Mouse (Mus musculus): ENCODE results near the gene Arid1b.

Gene Arid1b

DNA sequence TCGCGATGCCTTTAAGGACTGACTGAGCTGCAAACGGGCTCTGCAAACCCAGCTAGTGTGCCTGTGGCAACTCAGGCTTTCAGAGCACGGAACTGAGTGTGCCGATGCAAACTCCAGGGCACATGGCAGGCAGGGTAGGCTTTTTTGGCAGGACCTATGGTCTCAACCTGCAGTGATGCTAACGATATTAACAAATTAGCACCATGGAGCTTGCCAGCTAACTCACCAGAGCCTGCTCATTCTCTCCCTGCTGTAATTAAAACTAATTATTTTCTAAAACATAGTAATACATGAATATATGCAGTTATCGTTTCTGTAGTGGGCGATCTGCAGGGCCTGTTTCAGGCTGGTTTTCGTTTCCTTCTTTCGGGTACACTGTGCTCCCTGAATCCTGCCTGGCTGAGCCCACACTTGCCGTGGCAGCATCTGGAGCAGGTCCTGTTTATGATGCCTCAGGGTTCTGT is 316.3 kb downstream of the Arid1b start:
- DNase-seq (ENCODE audit: low read depth, low spot score) = no peak

DNA sequence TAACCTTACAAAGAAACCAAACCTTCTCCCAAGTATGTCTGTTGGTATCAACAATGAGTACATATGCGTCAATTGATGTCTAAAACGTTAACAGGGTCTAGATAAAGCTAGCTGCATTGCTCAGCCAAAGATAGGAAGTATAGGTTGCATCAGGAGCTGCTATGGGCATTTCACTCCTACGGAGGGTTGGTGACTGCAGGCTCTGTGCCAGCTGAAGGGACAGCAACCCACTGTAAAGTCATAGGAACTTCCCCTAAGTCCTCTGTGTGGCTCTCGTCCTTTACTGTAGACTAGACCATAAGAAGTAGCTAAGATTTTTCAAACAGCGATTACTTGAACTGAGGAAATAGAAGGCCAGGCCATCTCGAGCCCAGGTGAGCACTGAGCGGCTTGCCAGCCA is 316.9 kb downstream of the Arid1b start:
- DNase-seq (ENCODE audit: low read depth, low spot score) = no peak

DNA sequence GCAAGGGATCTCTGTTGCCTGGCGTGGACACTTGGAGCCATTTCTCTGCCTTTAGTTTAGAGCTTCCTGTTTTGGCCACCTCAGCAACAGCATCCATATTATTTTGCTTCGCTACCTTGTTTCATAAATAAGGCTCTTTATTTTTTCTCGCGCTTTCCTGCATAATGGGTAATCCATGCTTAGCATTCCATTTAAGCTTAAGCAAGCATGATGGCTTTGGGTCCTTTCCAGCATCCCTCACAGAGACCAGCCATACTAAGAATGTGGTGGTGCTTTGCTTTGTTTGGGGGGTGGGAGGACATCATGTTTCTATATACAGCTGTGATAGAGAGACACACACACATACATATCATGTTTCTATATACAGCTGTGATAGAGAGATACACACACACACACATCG is 318.2 kb downstream of the Arid1b start:
- no peak for DNase-seq (ENCODE audit: low read depth, low spot score)

DNA sequence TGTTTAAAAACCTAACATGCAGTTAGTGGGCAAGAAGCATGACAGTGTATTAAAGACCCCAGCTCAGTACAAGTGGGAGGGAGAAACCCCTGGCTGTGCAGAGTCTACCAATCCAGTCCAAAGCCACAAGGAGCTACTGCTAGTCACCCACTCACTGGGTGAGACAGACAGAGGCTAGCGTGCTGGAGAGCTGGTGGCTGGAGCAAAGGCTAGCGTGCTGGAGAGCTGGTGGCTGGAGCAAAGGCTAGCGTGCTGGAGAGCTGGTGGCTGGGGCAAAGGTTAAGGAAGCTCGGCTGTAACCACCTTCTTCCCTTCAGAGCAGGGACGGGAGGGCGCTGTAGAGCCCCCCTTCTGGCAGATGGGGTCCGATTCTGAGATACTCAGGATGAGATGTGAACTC is 320.6 kb downstream of the Arid1b start:
- no peak for DNase-seq (ENCODE audit: low read depth, low spot score)

DNA sequence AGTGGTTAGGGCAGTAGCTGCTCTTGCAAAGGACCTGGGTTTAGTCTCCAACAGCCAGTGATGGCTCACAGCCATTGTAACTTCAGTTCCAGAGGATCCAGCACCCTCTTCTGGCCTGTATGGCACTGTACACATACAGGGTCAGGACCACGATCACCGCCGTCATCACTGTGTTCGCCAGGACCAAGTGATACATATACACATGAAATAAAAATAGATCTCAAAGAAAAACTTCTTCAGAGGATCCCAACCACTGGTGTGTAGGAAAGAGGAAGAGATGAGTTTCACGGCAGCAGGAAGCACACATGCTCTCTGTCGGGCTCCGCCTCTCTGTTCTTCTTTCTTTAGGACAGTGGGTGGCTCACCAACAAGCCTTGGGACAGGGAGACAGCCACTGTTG is 322.4 kb downstream of the Arid1b start:
- no peak for DNase-seq (ENCODE audit: low read depth, low spot score)

DNA sequence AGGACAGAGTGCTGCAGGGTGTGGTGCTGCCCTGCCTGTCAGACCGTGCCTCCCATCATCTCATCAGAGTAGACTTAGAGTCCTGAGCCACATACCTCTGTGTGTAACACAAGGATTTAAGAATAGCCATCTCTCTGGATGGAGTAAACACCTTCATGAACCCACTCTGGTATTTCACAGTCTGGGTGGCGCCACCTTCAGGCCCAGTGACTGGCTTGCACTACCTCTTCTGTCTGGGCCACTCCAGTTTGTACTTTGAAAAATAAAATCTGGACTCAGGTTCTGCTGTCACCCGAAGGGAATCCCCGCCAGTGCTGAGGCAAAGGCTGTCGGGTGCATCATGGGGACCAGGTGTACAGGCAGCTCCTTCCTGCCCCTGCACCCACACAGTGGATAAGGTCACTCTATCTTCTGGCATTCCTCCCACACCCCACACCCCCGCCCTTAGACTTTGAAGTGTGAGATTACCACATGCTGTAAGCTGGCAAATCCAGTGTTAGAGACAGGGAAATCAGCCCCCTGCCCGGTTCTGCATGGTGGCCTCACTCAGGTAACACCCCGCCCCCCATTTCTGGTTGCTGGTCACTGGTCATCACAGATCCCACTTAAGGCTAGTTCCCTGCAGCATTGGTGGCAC is 327.6 kb downstream of the Arid1b start:
- DNase-seq (ENCODE audit: low read depth, low spot score) = no peak

DNA sequence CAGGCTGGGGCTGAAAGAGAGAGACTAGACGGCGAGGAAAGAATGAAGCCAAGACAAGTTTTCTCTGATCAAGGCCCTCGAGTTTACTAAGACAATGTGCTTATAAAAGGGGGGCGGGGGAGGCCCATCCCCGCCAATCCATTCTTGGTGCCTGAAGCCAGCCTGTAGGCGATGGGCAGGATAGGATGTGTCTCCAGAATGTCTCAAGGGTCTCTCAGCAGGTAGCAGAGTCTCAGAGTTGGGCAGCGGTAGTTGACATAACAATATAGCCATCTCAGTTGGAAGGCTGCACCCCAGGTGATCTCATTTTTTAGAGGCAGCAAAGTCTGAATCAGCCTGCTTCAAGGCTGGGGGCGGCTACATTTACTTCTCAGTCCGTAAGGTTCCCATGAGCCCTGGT is 328.5 kb downstream of the Arid1b start:
- DNase-seq (ENCODE audit: low read depth, low spot score) = no peak

DNA sequence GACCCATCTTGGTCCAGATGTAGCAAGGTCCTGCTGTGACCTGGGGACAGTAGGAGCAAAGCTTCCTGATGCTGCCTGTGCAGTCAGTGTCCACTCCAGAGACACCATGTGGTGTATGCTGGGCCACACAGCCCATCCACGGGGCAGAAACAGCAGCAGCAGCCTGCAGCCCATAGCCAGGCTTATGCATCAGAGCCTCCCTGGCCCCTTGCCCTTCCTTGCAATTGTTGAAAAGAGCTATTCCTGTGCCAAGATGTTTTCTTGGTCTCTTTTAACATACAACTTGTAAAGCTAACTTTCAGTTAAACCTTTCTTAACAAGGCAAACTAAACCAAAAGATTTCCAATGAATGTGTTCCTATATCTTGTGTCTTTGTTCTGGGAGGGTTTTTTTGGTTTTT is 329.6 kb downstream of the Arid1b start:
- no peak for DNase-seq (ENCODE audit: low read depth, low spot score)

DNA sequence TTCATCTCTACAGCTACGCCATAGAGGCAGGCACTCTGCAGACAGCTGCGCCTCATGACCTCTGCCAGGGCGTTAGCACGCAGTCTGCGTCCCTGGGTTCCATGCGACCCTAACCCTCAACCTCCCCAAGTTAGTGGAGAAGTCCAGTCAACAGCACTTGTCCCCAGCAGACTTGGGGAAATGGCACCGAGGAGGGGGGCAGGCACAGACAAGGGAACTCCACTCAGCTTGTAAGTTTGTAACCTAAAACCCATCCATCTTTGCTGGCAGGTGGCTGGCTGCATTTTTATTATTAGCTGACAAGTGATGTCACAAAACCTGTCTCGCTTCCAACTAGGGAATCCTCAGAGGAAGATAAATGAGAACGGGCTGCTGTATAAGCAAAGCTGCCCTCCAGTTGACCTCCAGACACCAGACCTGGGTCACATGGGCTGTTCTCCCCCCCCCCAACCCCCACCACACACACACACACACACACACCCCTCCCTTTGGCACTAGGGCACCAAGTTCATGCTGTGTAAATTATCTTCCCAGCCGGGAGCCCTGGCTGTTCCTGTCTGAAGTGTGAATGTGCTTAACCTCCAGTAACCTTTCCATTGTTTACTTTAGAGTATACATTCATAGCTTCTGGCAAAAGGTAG is 330.2 kb downstream of the Arid1b start:
- DNase-seq (ENCODE audit: low read depth, low spot score) = peak; percentile 67

DNA sequence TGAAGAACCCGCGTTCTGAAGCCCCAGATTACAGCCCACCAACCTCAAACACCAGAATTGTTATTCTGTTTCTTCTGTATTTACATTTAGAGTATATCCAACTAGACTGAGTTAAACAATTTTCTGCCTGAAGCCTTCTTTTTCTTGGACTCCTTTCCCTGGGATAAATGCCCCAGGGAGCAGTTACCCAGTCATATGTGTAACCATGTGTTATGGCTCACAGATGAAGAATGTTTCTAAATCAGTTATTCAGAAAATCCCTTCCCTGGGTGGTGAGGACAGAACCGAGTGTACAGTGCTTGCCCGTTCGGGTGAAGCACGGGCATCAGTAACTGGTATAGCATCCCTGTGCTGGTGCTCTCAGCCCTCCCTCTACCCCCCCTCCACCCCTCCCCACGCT is 332.6 kb downstream of the Arid1b start:
- no peak for DNase-seq (ENCODE audit: low read depth, low spot score)

DNA sequence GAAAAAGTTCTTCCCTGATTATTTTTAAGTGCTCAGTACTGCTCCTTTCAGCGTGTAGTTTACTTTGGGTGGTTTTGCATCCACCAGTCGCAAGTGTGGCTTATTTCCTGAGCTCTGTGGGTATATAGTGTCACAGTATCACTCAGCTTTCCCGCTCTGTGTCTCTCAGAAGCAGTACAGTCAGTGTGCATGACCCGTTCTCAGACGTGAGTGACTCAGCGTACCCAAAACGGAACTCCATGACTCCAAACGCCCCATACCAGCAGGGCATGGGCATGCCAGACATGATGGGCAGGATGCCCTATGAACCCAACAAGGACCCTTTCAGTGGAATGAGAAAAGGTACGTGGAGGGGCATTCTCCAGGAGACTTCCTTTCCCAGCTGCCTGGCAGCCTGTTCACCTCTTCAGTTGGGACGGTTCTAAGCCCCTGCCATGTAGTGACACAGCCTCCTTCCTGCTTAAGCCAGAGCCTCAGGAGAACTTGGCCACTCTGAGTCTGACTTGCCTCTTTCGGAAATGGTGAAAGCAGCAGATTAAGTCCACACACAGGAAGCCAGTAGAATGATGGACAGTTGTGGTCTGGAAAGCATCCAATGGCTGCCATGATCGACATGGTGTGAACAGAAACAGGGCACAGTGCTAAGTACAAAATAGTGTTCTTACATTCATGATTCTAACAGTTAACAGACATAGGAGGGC is 333.5 kb downstream of the Arid1b start:
- DNase-seq (ENCODE audit: low read depth, low spot score) = no peak

DNA sequence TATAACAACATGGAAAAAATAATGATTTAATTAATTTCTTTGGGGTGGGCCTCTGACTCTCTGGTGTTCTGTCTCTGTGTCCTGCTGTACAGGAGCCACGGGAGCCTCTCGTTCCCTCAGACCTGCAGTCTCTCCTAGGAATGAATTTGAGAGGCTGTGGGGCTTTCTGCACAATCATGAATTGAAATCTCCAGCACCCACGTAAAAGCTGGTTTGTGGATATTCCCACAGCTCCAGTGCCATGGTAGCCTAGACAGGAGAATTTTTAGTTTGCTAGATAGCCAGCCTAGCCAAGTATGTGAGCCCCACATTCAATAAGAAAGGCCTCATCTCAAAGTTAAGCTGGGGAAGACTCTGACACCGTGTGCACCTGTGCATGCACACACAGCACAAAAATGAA is 335.3 kb downstream of the Arid1b start:
- no peak for DNase-seq (ENCODE audit: low read depth, low spot score)

DNA sequence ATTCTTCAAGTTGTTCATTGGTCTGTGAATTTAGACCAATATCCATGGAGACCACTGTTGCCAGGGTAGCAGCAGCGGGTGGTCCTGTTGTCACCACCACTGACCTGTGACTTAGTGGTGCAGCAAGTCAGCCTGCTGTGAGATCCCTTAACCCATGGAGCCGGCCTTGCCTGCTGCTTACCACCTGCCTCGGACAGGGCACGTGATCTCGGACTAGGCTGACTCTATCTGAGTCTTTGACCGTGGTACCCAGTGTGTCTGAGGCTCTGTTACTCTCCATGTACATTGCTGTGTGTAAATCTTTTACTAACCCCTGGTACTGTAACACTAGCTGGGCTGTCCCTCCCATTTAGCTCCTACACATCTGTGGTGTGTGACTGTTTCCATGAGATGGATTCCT is 335.9 kb downstream of the Arid1b start:
- DNase-seq (ENCODE audit: low read depth, low spot score) = no peak

DNA sequence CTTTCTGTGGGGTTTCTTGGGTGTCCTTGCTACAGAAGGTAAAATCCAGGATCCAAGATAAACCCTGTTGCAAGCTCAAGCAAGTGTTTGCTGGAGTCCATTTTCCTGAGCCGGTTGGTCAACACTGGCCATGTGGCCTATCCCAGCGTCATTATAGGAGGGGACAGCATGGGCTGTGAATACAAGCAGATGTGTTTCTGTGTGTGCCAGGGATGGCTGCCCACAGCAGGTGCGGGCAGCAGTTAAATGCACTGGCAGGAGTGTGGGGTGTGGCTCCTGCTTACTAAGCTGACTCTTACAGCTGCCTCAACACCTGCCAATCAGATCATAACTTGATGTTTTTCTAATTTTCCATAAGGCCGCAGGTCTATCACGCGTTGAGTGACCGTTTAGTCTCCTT is 336.5 kb downstream of the Arid1b start:
- DNase-seq (ENCODE audit: low read depth, low spot score) = no peak

DNA sequence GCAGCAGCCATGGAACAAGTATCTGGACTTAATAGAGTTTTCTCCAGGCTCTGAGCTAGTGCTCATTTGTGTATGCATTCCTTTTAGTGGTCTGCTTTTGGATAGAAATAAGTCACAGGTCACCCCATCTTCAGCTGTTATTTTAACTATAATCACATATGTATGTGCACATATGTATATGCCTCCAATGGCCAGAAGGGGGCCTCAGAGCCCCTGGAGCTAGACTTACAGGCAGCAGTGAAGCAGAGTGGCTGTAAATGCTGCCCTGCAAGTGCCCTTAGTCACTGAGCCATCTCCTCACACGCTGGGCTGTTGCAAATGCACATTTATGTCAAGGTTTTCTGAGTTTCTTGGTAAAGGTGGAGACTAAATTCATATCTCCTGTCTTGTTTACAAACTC is 337.3 kb downstream of the Arid1b start:
- no peak for DNase-seq (ENCODE audit: low read depth, low spot score)

DNA sequence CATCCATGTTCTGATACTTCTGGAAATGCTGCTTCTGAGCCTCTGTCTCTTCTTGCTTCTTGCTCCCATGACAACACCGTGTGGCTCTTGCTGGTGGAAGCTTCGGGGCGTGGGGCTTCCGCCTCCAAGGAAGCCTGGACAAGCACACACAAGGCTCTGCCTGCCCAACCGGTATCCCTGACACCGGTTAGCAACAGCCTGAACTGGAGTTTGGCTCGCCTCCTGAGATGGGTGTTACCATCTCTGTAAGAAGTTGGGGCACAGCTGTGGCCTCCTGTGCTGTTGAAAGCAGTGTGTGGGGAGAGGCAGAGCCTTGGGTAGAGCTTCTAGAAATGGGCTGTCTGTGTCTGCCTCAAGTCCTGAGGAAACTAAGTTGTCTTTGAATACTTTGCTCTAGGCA is 340.4 kb downstream of the Arid1b start:
- DNase-seq (ENCODE audit: low read depth, low spot score) = no peak

DNA sequence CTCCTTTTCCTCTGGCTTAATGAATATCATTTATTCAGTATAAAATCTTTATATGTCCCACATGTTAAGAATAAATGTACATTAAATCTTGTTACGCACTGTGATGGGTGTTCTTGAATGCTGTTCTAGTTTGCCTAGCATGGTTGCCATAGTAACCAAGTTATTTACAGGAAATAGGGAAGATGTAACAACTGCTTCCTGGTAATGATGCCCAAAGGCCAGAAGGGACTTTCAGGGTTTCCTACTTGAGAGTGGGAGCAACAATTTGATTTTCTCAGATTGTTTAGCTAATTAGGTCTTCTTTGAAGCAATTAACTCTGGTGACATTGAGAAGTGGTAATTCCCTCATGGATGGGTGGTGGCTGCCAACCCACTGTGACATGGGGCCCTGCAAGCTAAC is 350.3 kb downstream of the Arid1b start:
- DNase-seq (ENCODE audit: low read depth, low spot score) = no peak

DNA sequence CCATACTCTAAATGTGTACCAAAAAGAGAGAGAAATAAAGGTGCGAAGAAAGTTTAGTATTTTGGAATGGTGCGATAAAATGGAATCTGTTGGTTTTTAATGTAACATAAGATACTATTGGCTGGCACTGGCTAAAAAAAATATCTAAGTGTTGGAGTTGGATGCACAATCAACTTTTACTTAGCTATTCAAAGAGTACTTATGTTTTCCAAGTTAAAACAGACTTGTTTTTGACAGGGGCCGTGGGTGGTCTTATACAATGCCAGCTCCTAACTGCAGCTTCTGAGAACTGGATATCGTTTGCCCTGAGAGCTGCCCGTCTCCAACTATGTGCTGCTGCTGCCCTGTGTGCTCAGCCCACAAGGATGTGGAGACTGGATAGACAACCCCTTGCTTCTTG is 351.7 kb downstream of the Arid1b start:
- DNase-seq (ENCODE audit: low read depth, low spot score) = no peak

DNA sequence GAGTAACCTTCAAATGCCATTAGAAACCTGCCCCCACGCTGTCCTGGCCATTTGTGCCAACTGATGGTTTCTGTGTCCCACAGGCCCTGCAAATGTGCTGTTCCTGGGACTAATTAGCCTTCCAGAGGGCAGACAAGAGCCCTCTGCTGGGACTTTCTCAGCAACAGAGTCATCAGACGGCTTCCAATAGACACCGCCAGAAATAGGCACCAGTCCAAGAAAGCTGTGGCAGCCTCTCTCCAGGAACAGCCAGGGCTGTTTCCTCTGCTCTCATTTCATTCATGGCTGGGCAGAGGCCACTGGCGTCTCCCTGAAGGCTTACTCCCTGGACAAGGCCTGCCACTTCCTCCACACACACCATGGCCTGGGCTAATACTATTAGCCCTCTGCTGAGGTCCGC is 358.8 kb downstream of the Arid1b start:
- DNase-seq (ENCODE audit: low read depth, low spot score) = no peak

DNA sequence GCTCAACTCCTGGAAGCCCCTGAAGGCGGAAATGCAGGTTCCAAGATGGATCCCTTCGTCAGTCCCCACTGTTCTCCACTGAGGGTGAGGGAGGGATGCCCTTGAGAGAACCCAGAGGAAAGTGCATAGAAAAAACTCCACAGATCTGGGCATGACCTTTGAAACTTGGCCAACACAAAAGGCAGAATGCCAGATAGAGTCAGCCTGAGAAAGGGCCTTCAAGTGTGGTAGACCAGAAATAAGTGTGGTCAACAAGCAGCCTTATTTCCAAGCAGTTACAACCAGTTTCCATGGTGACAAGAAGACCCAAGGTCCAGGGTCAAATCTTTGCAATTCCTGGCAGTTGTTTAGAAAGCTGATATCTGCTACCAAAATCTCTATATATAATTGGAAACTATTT is 366.6 kb downstream of the Arid1b start:
- no peak for DNase-seq (ENCODE audit: low read depth, low spot score)

DNA sequence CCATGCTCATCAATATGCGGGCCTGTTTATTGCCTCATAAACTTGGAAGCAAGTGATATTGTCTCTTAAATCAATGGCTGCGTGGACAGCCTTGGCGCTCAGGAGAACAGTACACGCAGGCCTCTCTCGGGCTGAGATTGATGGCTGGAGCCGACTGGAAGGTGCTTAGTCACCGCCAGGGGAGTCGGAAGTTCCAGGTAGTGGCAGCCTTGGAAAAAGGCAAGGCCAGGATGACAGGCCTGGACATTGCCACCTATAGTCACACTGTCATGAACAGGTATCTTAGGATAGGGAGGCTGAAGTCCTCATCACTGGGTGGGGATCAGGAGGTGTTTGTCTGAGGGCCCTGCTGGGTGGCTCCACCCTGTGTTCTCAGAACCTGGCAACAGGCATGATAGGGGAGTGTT is 371.9 kb downstream of the Arid1b start:
- DNase-seq (ENCODE audit: low read depth, low spot score) = no peak

DNA sequence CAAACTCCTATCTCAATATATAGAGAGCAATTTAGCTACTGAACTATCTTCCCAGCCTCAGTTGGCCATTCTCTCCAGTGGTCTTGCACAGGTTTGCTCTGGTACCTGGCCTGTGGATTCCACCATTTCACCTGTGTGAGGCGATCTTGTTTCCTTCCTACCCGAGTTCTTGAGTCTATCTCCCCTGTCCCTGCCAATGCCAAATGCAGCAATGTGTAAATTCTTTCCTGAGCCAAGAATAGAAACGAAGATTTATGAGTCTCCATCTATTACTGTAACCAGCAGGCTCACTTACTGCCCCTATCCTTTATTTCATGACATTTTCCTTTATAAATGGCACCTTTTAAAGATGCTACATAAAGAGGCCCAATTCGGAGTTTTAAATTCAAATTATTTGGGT is 376.9 kb downstream of the Arid1b start:
- no peak for DNase-seq (ENCODE audit: low read depth, low spot score)

DNA sequence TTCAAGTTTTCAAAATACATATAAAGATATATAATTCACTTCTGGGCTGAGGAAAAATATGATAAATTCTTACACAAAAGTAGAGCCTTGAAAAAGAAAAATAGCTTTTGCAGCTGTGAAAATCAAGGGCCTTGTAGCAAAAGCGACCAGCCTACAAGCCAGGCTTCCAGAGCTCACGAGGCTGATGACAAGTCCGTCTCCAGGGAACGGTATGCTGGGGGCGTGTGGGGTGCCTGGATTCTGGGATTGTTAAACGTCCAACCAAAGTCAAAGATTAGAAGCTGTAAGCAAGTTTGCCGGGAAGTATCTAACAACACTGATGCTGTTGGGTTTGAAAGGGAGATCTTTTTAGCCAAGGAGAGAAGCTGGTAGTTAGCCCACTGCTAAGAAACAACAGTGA is 377.4 kb downstream of the Arid1b start:
- no peak for DNase-seq (ENCODE audit: low read depth, low spot score)

Measured in embryo, embryonic 11.5 days (tissue).